Mouse (Mus musculus): Measurements from ENCODE around the gene Kras. TPM values are rescaled to one million over a fixed set of nuclear protein-coding genes. Genes with fewer than 3 reads are reported as not detected.

Gene Kras
- total RNA-seq, 4 experiments from 2014 or later, result 66.0 to 82.4 (median 74.5) TPM

GRCm38 (mm10) chr6:145193038-145193437, 57.0 kb downstream of the Kras start:
- DNase-seq (ENCODE audit: low spot score in 2 of 2), result no peak

GRCm38 (mm10) chr6:145187093-145188088, 62.6 kb downstream of the Kras start:
- peak; percentile 60 to 63 for DNase-seq (ENCODE audit: low spot score in 2 of 2)

GRCm38 (mm10) chr6:145186096-145186495, 63.9 kb downstream of the Kras start:
- DNase-seq (ENCODE audit: low spot score in 2 of 2), result no peak

GRCm38 (mm10) chr6:145182044-145182443, 68.0 kb downstream of the Kras start:
- DNase-seq (ENCODE audit: low spot score in 2 of 2), result no peak

- DNase-seq (ENCODE audit: low spot score in 2 of 2), result no peak
Observed at GRCm38 (mm10) chr6:145179665-145180064, 70.4 kb downstream of the Kras start.

GRCm38 (mm10) chr6:145176474-145176873, 73.6 kb downstream of the Kras start:
- DNase-seq (ENCODE audit: low spot score in 2 of 2), result no peak

GRCm38 (mm10) chr6:145175571-145175981, 74.5 kb downstream of the Kras start:
- DNase-seq (ENCODE audit: low spot score in 2 of 2), result no peak

- DNase-seq (ENCODE audit: low spot score in 2 of 2), result peak in 1 of 2 experiments; percentile 31
Observed at GRCm38 (mm10) chr6:145173781-145174191, 76.3 kb downstream of the Kras start.

- DNase-seq (ENCODE audit: low spot score in 2 of 2), result no peak
Observed at GRCm38 (mm10) chr6:145171892-145172606, 78.0 kb downstream of the Kras start.

Other genes with a start within 250 kb of the Kras start
- gene Bcat1, start 174.1 kb downstream of the Kras start, total RNA-seq (2022), result 100 to 1,000 TPM; 100 to 112 (median 107) TPM
- gene Lrmp, start 134.6 kb downstream of the Kras start, total RNA-seq (2022), result 10 to 100 TPM in 2 of 4 experiments, 1 to 10 TPM in 2; 4.2 to 14.8 (median 9.0) TPM
- 1 to 10 TPM; 1.3 to 2.3 (median 2.0) TPM for gene Casc1, start 39.2 kb downstream of the Kras start, total RNA-seq (2022)
- 10 to 100 TPM; 22.7 to 25.6 (median 23.3) TPM for gene Etfrf1, start 39.1 kb downstream of the Kras start, total RNA-seq (2022)

Measured in layer of hippocampus, adult 8-10 months (tissue).